Mouse (Mus musculus) liver, adult 2 months (tissue): ENCODE results near the gene Lpar1. TPM values are rescaled to one million over a fixed set of nuclear protein-coding genes. Genes with fewer than 3 reads are reported as not detected.

Experiments used
- DNase-seq: peaks from one replicate; pipeline ENCODE4 v3.0.0-alpha.2; 2011; ENCODE audit warnings: low read depth, low spot score; ENCODE audit errors: extremely low read depth
- H3K27ac ChIP-seq: fragments of 200-500 bp; replicated peaks from 2 replicates; pipeline ENCODE4 v1.5.1; 2012; ENCODE audit warnings: low read depth, mild to moderate bottlenecking, control low read depth, inconsistent platforms, low read length; ENCODE audit not compliant: insufficient read depth
- H3K27me3 ChIP-seq: fragments of 200-500 bp; 2 replicates; pipeline ENCODE4 v1.6.1; 2012; ENCODE audit warnings: mild to moderate bottlenecking, moderate library complexity, low read length, inconsistent platforms; ENCODE audit not compliant: control insufficient read depth, insufficient read depth
- H3K36me3 ChIP-seq: fragments of 200-500 bp; 2 replicates; pipeline ENCODE4 v1.6.1; 2012; ENCODE audit warnings: low read length, inconsistent platforms; ENCODE audit not compliant: control insufficient read depth, insufficient read depth
- H3K4me1 ChIP-seq: fragments of 200-500 bp; 2 replicates; pipeline ENCODE4 v1.6.1; 2011; ENCODE audit warnings: low read length; ENCODE audit not compliant: control insufficient read depth, insufficient read depth
- H3K4me3 ChIP-seq: fragments of 200-500 bp; 2 replicates; pipeline ENCODE4 v1.5.1; 2011; ENCODE audit warnings: low read depth, mild to moderate bottlenecking, control low read depth, low read length, moderate library complexity; ENCODE audit not compliant: insufficient read depth
- H3K79me2 ChIP-seq: fragments of 200-500 bp; 2 replicates; pipeline ENCODE4 v1.6.1; 2012; ENCODE audit warnings: inconsistent platforms, mild to moderate bottlenecking, low read length, moderate library complexity; ENCODE audit not compliant: control insufficient read depth, insufficient read depth
- H3K9ac ChIP-seq: fragments of 200-500 bp; 2 replicates; pipeline ENCODE4 v1.6.1; 2012; ENCODE audit warnings: low read depth, mild to moderate bottlenecking, control low read depth, inconsistent platforms, low read length
- CTCF ChIP-seq: fragments of 200-500 bp; IDR thresholded peaks from 2 replicates; pipeline ENCODE4 v1.5.1; 2011; ENCODE audit warnings: low read depth, low read length, control low read depth
- POLR2A ChIP-seq: fragments of 200-500 bp; IDR thresholded peaks from 2 replicates; pipeline ENCODE4 v1.6.1; 2011; ENCODE audit warnings: low read length, control low read depth; ENCODE audit not compliant: insufficient read depth; ENCODE audit errors: extremely low read depth
- WGBS: fragments of 180-500 bp; shearing (Covaris S2); methylation state at CpG from one replicate; pipeline ENCODE4 v1.1.7; 2018; 5-methylcytosine and 5-hydroxymethylcytosine counted together
- polyA plus RNA-seq: library from polyadenylated mRNA; depleted of rRNA; stranded (reverse); fragments of >200 nt; gene quantifications from 2 replicates; pipeline ENCODE4 v1.2.3, GENCODE M21; 2012
- total RNA-seq: library from RNA; depleted of rRNA; stranded (reverse); fragments of >200 nt; gene quantifications from 2 replicates; pipeline ENCODE4 v1.2.3, GENCODE M21; 2014

The Lpar1 gene
- total and polyA plus RNA-seq, 2 experiments: 0.83 to 0.89 TPM

DNA sequence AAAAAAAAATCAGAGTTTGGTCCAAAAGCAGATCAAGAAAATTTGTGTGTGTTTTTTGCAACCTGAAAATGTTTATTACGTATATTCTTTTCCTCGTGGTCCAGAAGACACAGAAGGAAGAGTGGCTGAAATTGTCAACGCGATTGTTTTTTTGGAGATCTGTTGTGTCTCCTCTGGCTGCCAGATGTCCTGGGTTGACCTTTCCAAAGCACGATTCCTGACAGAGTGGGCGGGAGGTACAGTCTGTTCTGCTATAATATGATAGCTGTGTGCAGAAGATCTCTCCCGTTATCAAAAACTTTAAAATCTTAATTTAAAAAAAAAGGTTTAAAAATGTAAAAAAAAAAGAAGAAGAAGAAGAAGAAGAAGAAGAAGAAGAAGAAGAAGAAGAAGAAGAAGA is 105.9 kb downstream of the Lpar1 start:
- Histone ChIP-seq H3K27ac (no peak overlapping the region), H3K36me3 (no peaks in the 10 kb centered on the region), H3K79me2 (no peaks in the 10 kb centered on the region), H3K4me3 (no peak overlapping the region), H3K9ac (no peak overlapping the region), H3K27me3 (no peaks in the 10 kb centered on the region), H3K4me1 (no peaks in the 10 kb centered on the region)
- DNase-seq: peak; percentile 8
- no peak for TF ChIP-seq CTCF
- no peak for TF ChIP-seq POLR2A
- WGBS: 77% methylated on average over 7 of the region's 7 CpGs

DNA sequence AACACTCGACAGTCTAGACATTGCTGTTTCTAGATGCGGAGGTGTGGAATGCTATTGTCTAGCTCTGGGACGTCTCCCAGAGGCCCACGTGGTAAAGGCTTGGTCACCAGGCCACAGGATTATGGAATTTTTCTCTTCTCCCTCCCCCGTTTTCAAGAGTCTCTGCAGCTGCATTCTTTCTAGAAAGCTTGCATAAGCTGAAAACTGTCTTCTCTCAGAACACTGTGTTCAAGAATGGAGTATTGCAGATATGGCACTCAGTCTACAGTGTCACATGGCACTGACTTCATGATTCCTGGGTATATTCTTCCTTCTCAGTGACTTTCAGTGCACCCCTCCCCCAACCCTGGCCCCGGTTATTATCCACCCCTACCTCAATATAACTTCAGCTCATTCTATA is 107.9 kb downstream of the Lpar1 start:
- Histone ChIP-seq H3K27ac (no peak overlapping the region), H3K36me3 (no peaks in the 10 kb centered on the region), H3K9ac (no peak overlapping the region), H3K27me3 (no peaks in the 10 kb centered on the region), H3K79me2 (no peaks in the 10 kb centered on the region), H3K4me1 (no peaks in the 10 kb centered on the region), H3K4me3 (no peak overlapping the region)
- TF ChIP-seq POLR2A (no peak), CTCF (no peak)
- WGBS: 90% methylated on average over 6 of the region's 6 CpGs
- no peak for DNase-seq

DNA sequence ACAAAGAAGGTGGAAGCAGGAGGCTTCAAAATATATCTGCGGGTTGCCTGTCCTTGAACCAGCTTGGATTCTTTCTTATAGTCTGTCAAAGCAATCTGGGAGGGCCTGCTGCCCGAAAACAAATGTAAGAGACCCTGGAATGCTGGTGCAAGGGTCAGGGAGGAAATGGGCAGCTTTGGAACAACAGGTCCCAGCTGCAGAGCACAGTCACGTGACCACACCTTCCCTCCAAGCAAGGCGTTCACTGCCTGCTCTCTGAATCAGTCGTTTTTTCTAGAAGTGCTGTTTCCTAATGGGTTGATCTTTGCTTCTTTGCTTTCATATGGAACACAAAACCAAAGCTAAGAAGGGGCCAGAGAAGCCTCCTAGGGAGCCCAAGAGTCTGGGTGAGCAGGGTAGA is 111.4 kb downstream of the Lpar1 start:
- 51% methylated on average over 5 of the region's 5 CpGs for WGBS

DNA sequence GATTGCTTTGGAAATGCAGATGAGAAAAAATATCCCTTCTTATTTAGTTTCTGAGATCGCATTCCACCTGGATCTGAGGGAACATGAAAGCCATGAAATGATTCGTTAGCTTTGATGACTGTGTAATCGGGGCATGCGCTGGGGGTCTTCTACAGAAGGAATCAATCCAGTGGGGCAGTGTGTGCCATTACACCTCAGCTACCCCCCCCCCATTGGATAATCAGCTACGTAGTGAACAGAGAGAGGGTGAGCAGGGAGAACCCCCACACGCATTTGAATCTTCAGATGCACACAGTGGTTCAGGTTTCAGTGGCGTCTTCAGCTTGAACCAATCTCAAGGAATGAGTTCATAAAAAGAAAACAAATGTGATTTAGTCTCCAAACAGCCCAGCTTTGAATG is 115.0 kb downstream of the Lpar1 start:
- TF ChIP-seq CTCF (no peak), POLR2A (no peak)
- H3K4me3 ChIP-seq: no peak overlapping the region
- H3K27me3 ChIP-seq: no peaks in the 10 kb centered on the region
- H3K9ac ChIP-seq: no peak overlapping the region
- H3K79me2 ChIP-seq: no peaks in the 10 kb centered on the region
- DNase-seq: no peak
- H3K36me3 ChIP-seq: no peaks in the 10 kb centered on the region
- H3K27ac ChIP-seq: no peak overlapping the region
- WGBS: 90% methylated on average over 7 of the region's 7 CpGs
- H3K4me1 ChIP-seq: no peaks in the 10 kb centered on the region; the same call in 1 of the 2 replicates

More for the DNA sequence above, 111.4 kb downstream of the Lpar1 start:
- Histone ChIP-seq H3K79me2 (no peaks in the 10 kb centered on the region), H3K36me3 (no peaks in the 10 kb centered on the region), H3K9ac (no peak overlapping the region), H3K27me3 (no peaks in the 10 kb centered on the region), H3K4me1 (no peaks in the 10 kb centered on the region; the same call in 1 of the 2 replicates), H3K4me3 (no peak overlapping the region), H3K27ac (no peak overlapping the region)
- DNase-seq: no peak
- TF ChIP-seq CTCF (no peak), POLR2A (no peak)

DNA sequence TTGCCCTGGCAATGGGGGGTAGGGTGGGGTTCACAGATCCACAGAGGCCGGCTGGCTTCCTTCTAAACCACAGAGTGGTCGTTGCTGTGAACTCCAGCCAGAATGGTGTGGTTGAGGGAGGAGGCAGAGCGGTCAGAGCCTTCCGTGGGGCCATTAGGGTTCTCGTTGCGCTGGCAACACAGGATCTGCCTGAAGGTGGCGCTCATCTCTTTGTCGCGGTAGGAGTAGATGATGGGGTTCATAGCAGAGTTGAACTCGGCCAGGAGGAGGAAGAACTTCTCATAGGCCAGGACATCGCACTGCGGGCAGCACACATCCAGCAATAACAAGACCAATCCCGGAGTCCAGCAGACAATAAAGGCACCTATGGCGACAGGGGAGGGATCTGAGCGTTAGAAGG is 116.4 kb downstream of the Lpar1 start:
- no peak for DNase-seq
- no peak overlapping the region for H3K4me3 ChIP-seq
- no peaks in the 10 kb centered on the region for H3K36me3 ChIP-seq
- no peak for TF ChIP-seq POLR2A
- 0 out of 2 replicates have a peak, but pooled peaks have one; percentile 30 for TF ChIP-seq CTCF
- no peak overlapping the region for H3K9ac ChIP-seq
- H3K27me3 ChIP-seq: no peaks in the 10 kb centered on the region
- no peak overlapping the region for H3K27ac ChIP-seq
- no peaks in the 10 kb centered on the region; the same call in 1 of the 2 replicates for H3K4me1 ChIP-seq
- H3K79me2 ChIP-seq: no peaks in the 10 kb centered on the region
- 87% methylated on average over 15 of the region's 15 CpGs for WGBS

DNA sequence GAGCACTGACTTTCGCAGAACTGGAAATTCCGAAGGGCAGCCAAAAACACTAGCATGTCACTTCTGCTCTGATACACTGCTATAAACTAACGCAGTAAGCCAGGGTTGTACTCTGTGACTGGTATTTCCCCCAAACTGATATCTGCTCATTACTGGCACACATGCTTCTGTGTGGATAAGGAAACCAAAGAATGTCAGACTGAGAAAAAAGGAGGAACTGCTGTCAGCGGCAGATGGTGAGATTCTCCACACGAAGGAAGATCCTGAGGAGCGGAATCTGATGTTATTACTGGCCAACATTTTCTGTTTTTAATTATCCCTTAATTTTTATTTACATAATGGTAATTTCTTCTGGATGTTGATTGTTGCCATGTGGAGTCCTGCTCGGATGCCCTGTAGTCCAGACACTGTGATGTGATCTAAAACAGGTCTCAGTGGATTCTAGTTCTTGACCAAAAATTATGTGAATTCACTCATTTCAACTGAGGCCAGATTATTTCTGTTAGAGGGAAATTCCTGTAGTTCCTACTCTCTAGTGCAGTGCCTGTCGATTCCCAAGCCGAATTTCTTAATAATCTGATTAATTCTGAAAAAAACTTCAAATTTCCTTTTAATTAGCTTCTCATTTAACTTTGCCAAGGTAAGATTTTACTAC is 130.3 kb downstream of the Lpar1 start:
- no peak overlapping the region for H3K9ac ChIP-seq
- no peaks in the 10 kb centered on the region for H3K36me3 ChIP-seq
- no peaks in the 10 kb centered on the region for H3K4me1 ChIP-seq
- H3K79me2 ChIP-seq: no peaks in the 10 kb centered on the region
- peak; percentile 49 for DNase-seq
- no peak overlapping the region for H3K27ac ChIP-seq
- TF ChIP-seq POLR2A (no peak), CTCF (no peak)
- 70% methylated on average over 9 of the region's 9 CpGs for WGBS
- 0 out of 2 replicates have a peak, but pooled peaks cover 2% of the 10 kb centered on the region for H3K27me3 ChIP-seq
- no peak overlapping the region for H3K4me3 ChIP-seq
